Mouse (Mus musculus): ENCODE results near the gene Lrch4. TPM values are rescaled to one million over a fixed set of nuclear protein-coding genes. Genes with fewer than 3 reads are reported as not detected.

Lrch4 gene
- polyA plus RNA-seq, 1 experiment from 2014 or later, result 24.5 TPM

DNA sequence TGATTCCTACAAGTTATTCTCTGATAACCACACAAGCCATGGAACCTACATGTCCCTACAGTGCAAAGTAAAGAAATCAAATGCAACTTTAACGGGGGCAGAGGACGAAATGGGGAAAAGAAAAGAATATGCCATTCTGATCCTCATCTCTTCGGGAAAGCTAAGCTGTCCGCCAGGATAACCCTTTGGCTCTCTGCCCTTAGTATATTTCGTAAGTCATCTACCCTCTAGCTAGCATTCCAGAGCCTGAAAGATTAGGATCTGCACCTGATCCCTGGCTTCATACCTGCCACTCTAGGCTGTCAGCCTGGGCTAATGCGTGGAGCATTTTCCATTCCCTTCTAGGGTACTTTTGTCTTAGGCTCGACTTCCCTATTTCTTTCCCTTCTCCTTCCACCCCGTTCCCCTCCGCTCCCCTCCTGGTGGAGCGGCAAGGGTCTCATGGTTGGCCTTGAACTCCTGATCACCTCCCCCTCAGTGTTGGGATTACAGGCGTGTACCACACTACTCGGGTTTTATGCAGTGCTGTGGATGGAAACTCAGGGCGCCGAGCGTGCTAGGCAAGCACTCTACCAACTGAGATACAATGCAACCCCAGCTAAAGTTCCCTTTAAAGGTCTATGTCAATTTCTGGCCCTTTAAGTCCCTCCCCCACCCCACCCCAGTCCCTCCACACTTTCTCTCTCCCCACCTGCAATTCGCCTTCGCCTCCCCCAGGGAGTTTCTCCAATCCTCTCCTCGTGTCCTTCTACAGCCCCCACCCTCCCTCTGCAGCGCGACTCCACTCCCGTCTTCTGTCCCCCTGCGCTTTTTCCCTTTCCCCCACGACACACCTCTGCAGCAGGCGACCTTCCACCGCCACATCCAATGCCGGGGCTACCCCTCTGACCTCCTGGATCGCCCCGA is 54.7 kb downstream of the Lrch4 start:
- Histone ChIP-seq H3K27me3 (no peaks in the 10 kb centered on the region; the same call in 1 of the 2 replicates), H3K4me3 (peak overlapping the region; percentile 78), H3K36me3 (ENCODE audit: poor library complexity, severe bottlenecking) (peaks cover 5% of the 10 kb centered on the region), H3K4me2 (peak overlapping the region; percentile 87), H3K27ac (peak overlapping the region; percentile 75; the same call in 1 of the 2 replicates), H3K4me1 (peaks cover 20% of the 10 kb centered on the region), H3K9me3 (replicated peaks) (no peaks in the 10 kb centered on the region), H3K9ac (peak overlapping the region; percentile 76)
- 9% methylated on average over 28 of the region's 28 CpGs for WGBS
- peak; percentile 5; the same call in 1 of the 2 replicates for ATAC-seq

DNA sequence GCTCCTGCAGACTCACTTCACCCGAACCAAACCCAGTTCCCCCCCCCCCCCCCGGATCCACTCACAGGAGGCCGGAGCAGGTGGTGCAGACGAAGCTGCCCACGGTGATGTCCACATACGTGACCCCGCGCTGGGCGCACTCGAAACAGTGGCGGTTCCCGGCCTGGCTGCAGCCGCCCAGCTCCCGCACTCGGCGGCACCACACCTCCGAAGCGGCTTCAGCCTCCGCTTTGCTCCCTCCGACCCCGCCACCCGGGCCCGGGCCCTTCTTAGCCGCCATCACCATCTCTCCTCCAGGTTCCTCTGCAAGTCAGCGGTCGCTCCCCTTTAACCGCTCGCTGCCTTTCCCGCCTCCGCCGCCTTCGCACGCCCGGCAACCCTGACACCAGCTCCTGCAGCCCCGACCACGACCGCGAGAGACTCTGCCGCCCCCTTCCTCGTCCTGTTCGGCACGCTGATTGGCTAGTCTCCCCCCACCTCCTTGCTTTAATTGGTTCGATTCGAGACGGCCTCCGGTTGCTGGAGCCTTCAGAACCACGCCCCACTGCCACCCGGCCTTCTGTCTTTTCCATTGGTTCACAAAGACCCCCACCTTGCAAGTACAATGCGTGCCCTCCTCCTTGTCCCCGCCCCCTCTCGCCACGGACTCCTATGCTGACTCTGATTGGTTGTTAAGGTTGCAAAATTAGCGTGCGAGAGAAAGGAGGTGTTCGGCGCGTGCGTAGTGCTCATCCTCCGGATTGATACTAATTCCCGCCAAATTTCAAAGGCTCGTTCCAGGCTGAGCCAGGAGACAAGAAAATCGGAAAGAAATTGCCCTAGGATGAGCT is 55.6 kb downstream of the Lrch4 start, which contains the start of gene Agfg2:
Gene Agfg2, minus strand, starts transcription at position 433 of the 830 bp plus-strand sequence.
- H3K27me3 ChIP-seq, result no peaks in the 10 kb centered on the region; the same call in 1 of the 2 replicates
- peaks cover 20% of the 10 kb centered on the region for H3K4me1 ChIP-seq
- H3K9ac ChIP-seq, result peak within 1 kb of the TSS; percentile 76
- peak within 1 kb of the TSS; percentile 78 for H3K4me3 ChIP-seq
- no peaks in the 10 kb centered on the region for H3K9me3 ChIP-seq (replicated peaks)
- H3K4me2 ChIP-seq, result peak within 1 kb of the TSS; percentile 87
- H3K36me3 ChIP-seq (ENCODE audit: poor library complexity, severe bottlenecking), result no peaks in the 10 kb centered on the region; the same call in 1 of the 2 replicates
- under 1% methylated on average over 62 of the region's 62 CpGs for WGBS
- ATAC-seq, result peak; percentile 100
- peak within 1 kb of the TSS; percentile 75 for H3K27ac ChIP-seq

DNA sequence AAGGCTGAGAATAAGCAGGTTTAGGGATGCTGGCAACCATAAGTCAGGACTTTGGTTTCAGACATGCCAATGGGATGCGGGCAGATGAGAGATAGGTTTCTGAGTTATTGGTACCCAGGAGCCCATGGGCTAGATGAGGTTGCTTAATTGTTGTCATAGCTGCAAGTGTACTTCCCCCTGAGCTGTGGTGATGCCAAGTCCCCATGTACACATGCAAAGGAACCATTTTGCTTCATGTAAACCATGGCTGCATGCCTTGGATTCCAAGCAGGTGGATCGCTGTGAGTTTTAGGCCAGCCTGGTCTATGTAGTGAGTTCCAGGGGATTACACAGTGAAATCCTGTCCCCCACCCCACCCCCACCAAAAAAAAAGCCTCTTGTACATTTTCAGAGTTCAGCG is 56.7 kb downstream of the Lrch4 start:
- Histone ChIP-seq H3K4me3 (no peak overlapping the region), H3K27ac (no peak overlapping the region), H3K36me3 (ENCODE audit: poor library complexity, severe bottlenecking) (no peaks in the 10 kb centered on the region), H3K9me3 (replicated peaks) (no peaks in the 10 kb centered on the region), H3K4me2 (no peak overlapping the region), H3K27me3 (no peaks in the 10 kb centered on the region; the same call in 1 of the 2 replicates), H3K4me1 (peaks cover 20% of the 10 kb centered on the region), H3K9ac (no peak overlapping the region)
- no peak for ATAC-seq
- WGBS, result 96% methylated on average over 3 of the region's 3 CpGs

DNA sequence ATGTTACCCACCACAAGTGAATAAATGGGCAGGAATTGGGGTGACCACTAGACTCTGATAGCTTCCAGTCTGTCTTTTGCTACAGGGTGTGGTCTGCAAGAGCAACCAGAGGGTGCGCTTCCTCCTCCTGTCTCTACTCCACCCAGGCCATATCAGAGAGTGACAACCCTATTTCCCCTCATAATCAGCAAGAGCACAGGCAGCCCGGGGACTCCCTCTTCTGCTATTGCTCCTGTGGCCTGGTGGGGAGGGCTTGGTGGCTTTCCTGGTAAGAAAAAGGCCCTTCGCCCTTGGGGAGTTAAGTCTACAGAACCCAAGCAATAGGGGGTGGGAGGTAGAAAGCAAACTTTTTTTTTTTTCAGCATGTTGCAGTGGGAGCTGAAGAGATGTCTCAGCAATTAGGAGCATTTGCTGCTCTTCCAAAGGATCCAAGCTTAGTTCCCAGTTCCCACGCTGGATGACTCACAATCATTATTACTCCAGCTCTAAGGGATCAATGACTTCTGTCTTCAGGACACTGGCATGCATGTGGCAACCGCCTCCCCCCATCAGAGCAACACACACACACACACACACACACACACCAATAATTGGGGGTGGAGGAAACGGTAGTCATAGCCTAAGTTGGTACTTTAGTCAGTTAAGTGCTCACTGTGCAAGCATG is 57.3 kb downstream of the Lrch4 start:
- no peak for ATAC-seq
- Histone ChIP-seq H3K4me1 (peaks cover 20% of the 10 kb centered on the region), H3K27ac (no peak overlapping the region), H3K4me3 (no peak overlapping the region), H3K36me3 (ENCODE audit: poor library complexity, severe bottlenecking) (no peaks in the 10 kb centered on the region), H3K4me2 (no peak overlapping the region), H3K9me3 (replicated peaks) (no peaks in the 10 kb centered on the region), H3K9ac (no peak overlapping the region), H3K27me3 (no peaks in the 10 kb centered on the region; the same call in 1 of the 2 replicates)
- 88% methylated on average over 6 of the region's 6 CpGs for WGBS

DNA sequence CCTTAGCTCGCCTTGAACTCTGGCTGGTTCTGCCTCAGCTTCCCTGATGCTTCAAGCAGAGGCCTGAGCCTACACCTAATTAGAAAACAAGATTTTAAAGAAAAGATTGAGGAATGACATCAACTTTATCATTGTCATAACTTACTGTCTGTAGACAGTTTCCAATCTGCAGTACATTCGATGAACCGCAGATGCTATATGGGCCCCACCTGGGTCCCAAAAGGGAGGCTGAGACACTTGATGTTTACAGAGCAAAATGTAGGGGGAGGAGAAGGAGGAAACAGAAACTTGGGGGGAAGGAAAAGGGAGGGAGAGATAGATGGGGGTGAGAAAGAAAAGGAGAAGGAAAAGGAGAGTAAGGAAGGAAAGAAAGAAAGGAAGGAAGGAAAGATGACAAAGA is 61.1 kb downstream of the Lrch4 start:
- Histone ChIP-seq H3K27ac (no peak overlapping the region), H3K36me3 (ENCODE audit: poor library complexity, severe bottlenecking) (no peaks in the 10 kb centered on the region), H3K4me1 (peaks cover 4% of the 10 kb centered on the region; the same call in 1 of the 2 replicates), H3K27me3 (no peaks in the 10 kb centered on the region; the same call in 1 of the 2 replicates), H3K4me2 (no peak overlapping the region), H3K9ac (no peak overlapping the region), H3K4me3 (no peak overlapping the region), H3K9me3 (replicated peaks) (no peaks in the 10 kb centered on the region)
- 92% methylated on average over 3 of the region's 3 CpGs for WGBS
- no peak for ATAC-seq

DNA sequence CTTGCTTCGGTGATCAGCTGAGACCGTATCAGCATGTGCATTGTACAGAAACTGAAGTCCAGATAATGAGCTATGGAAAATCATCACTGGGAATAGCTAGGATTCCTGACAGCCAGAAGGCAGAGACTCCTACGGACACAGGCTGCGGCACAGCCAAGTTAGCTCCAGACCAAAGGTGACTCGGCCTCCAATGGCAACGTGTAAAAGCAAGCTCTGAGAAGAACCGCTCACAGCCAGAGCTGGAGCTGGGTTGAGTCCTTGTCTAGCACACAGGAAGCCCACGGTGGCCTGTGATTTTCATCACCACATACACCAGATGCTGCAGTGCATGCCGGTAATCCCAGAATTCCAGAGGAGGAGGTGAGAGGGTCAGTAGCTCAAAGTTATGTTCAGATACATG is 61.6 kb downstream of the Lrch4 start:
- H3K27ac ChIP-seq, result no peak overlapping the region
- no peak overlapping the region for H3K4me3 ChIP-seq
- no peak for ATAC-seq
- H3K9ac ChIP-seq, result no peak overlapping the region
- no peaks in the 10 kb centered on the region; the same call in 1 of the 2 replicates for H3K27me3 ChIP-seq
- WGBS, result 66% methylated on average over 9 of the region's 9 CpGs
- no peak overlapping the region for H3K4me2 ChIP-seq
- no peaks in the 10 kb centered on the region for H3K36me3 ChIP-seq (ENCODE audit: poor library complexity, severe bottlenecking)
- H3K4me1 ChIP-seq, result peaks cover 4% of the 10 kb centered on the region; the same call in 1 of the 2 replicates
- no peaks in the 10 kb centered on the region for H3K9me3 ChIP-seq (replicated peaks)

Other genes with a start within 250 kb of the Lrch4 start
- 0.08 and 0.12 TPM in 2 replicates for gene Zan, start 152.1 kb upstream of the Lrch4 start, polyA plus RNA-seq (2015; fragmentation: Nextera tagmentation; extraction: Ambion mirVana)
- 75.6 and 82.9 TPM in 2 replicates for gene Pop7, start 126.6 kb upstream of the Lrch4 start, polyA plus RNA-seq (2015; fragmentation: Nextera tagmentation; extraction: Ambion mirVana)
- 16.1 and 17.5 TPM in 2 replicates for gene Gigyf1, start 110.6 kb upstream of the Lrch4 start, polyA plus RNA-seq (2015; fragmentation: Nextera tagmentation; extraction: Ambion mirVana)
- gene Epo, start 95.9 kb upstream of the Lrch4 start, polyA plus RNA-seq (2015; fragmentation: Nextera tagmentation; extraction: Ambion mirVana), result 0.35 TPM in 1 of 2 replicates, not detected in the other
- 483 and 508 TPM in 2 replicates for gene Gnb2, start 95.6 kb upstream of the Lrch4 start, polyA plus RNA-seq (2015; fragmentation: Nextera tagmentation; extraction: Ambion mirVana)
- 144 and 174 TPM in 2 replicates for gene Actl6b, start 75.6 kb upstream of the Lrch4 start, polyA plus RNA-seq (2015; fragmentation: Nextera tagmentation; extraction: Ambion mirVana)
- gene Tfr2, start 59.3 kb upstream of the Lrch4 start, polyA plus RNA-seq (2015; fragmentation: Nextera tagmentation; extraction: Ambion mirVana), result 1.2 and 1.5 TPM in 2 replicates
- gene Mospd3, start 28.1 kb upstream of the Lrch4 start, polyA plus RNA-seq (2015; fragmentation: Nextera tagmentation; extraction: Ambion mirVana), result 31.1 and 31.9 TPM in 2 replicates
- 6.9 and 7.1 TPM in 2 replicates for gene Pcolce, start 15.3 kb upstream of the Lrch4 start, polyA plus RNA-seq (2015; fragmentation: Nextera tagmentation; extraction: Ambion mirVana)
- gene Fbxo24, start 119 bp upstream of the Lrch4 start, polyA plus RNA-seq (2015; fragmentation: Nextera tagmentation; extraction: Ambion mirVana), result 0.14 and 0.22 TPM in 2 replicates
- gene Gm20605, start 54 bp downstream of the Lrch4 start, polyA plus RNA-seq (2015; fragmentation: Nextera tagmentation; extraction: Ambion mirVana), result 7.3 and 10.8 TPM in 2 replicates
- gene Sap25, start 12.2 kb downstream of the Lrch4 start, polyA plus RNA-seq (2015; fragmentation: Nextera tagmentation; extraction: Ambion mirVana), result 7.7 and 8.3 TPM in 2 replicates
- 0.08 TPM in 1 of 2 replicates, not detected in the other for gene Irs3, start 16.6 kb downstream of the Lrch4 start, polyA plus RNA-seq (2015; fragmentation: Nextera tagmentation; extraction: Ambion mirVana)
- 22.8 and 23.4 TPM in 2 replicates for gene Agfg2, start 55.6 kb downstream of the Lrch4 start, polyA plus RNA-seq (2015; fragmentation: Nextera tagmentation; extraction: Ambion mirVana)
- gene Nyap1, start 112.5 kb downstream of the Lrch4 start, polyA plus RNA-seq (2015; fragmentation: Nextera tagmentation; extraction: Ambion mirVana), result 25.0 and 26.5 TPM in 2 replicates
- 64.3 and 71.0 TPM in 2 replicates for gene Tsc22d4, start 116.6 kb downstream of the Lrch4 start, polyA plus RNA-seq (2015; fragmentation: Nextera tagmentation; extraction: Ambion mirVana)
- 38.3 and 45.0 TPM in 2 replicates for gene Ppp1r35, start 149.7 kb downstream of the Lrch4 start, polyA plus RNA-seq (2015; fragmentation: Nextera tagmentation; extraction: Ambion mirVana)
- 10.3 and 12.3 TPM in 2 replicates for gene Mepce, start 158.5 kb downstream of the Lrch4 start, polyA plus RNA-seq (2015; fragmentation: Nextera tagmentation; extraction: Ambion mirVana)
- gene Zcwpw1, start 158.7 kb downstream of the Lrch4 start, polyA plus RNA-seq (2015; fragmentation: Nextera tagmentation; extraction: Ambion mirVana), result 12.7 and 15.4 TPM in 2 replicates
- 0.43 and 1.3 TPM in 2 replicates for gene Pilra, start 207.2 kb downstream of the Lrch4 start, polyA plus RNA-seq (2015; fragmentation: Nextera tagmentation; extraction: Ambion mirVana)
- not detected in 2 replicates for gene Pilrb1, start 229.0 kb downstream of the Lrch4 start, polyA plus RNA-seq (2015; fragmentation: Nextera tagmentation; extraction: Ambion mirVana)
- gene Pilrb2, start 242.7 kb downstream of the Lrch4 start, polyA plus RNA-seq (2015; fragmentation: Nextera tagmentation; extraction: Ambion mirVana), result not detected in 2 replicates

Data from forebrain, embryonic 13.5 days (tissue).